Mouse (Mus musculus): Measurements from ENCODE around the gene Dhrs9.

- no peak for TF ChIP-seq POLR2A (IDR thresholded peaks at IDR 0.05; ENCODE audit: low read depth, low read length)
- no peak for TF ChIP-seq CTCF (IDR thresholded peaks at IDR 0.05; ENCODE audit: extremely low read depth, insufficient read depth, insufficient read length, insufficient replicate concordance)
These were observed 47.9 kb downstream of the Dhrs9 start for GRCm38 (mm10) chr2:69428116-69428515.
